Mouse (Mus musculus): ENCODE data around the gene Parp3. TPM values are rescaled to one million over a fixed set of nuclear protein-coding genes. Genes with fewer than 3 reads are reported as not detected.
A peak's percentile ranks its signal among the peaks of the same experiment; 100 is the strongest.

Gene Parp3
- polyA plus RNA-seq, 1 experiment from 2014 or later, result 0.98 TPM

- Histone ChIP-seq H3K9ac (ENCODE audit: low read length) (no peak overlapping the region; the same call in 1 of the 2 replicates), H3K27ac (ENCODE audit: low read depth, low read length) (no peak overlapping the region; the same call in 1 of the 2 replicates), H3K4me3 (ENCODE audit: low read depth, low read length) (no peak overlapping the region), H3K4me2 (ENCODE audit: low read depth) (no peak overlapping the region), H3K27me3 (ENCODE audit: control insufficient read depth, insufficient read depth, low read length) (no peaks in the 10 kb centered on the region), H3K9me3 (ENCODE audit: control insufficient read depth, low read length) (no peaks in the 10 kb centered on the region), H3K4me1 (ENCODE audit: control insufficient read depth, insufficient read depth, low read length) (peaks cover 50% of the 10 kb centered on the region), H3K36me3 (ENCODE audit: control insufficient read depth, insufficient read depth, low read length) (no peaks in the 10 kb centered on the region)
- ATAC-seq (ENCODE audit: insufficient read depth, low FRiP score, low TSS enrichment) (no peak), DNase-seq (ENCODE audit: low spot score) (no peak)
- 50% methylated on average over 2 of the region's 2 CpGs for WGBS
Measured at GRCm38 (mm10) chr9:106451899-106452298, 24.9 kb downstream of the Parp3 start.

GRCm38 (mm10) chr9:106451298-106451697 lies 25.5 kb downstream of the Parp3 start:
- Histone ChIP-seq H3K9ac (ENCODE audit: low read length) (no peak overlapping the region), H3K27me3 (ENCODE audit: control insufficient read depth, insufficient read depth, low read length) (no peaks in the 10 kb centered on the region), H3K27ac (ENCODE audit: low read depth, low read length) (no peak overlapping the region), H3K36me3 (ENCODE audit: control insufficient read depth, insufficient read depth, low read length) (no peaks in the 10 kb centered on the region; the same call in 1 of the 2 replicates), H3K4me1 (ENCODE audit: control insufficient read depth, insufficient read depth, low read length) (peaks cover 44% of the 10 kb centered on the region), H3K4me2 (ENCODE audit: low read depth) (no peak overlapping the region), H3K9me3 (ENCODE audit: control insufficient read depth, low read length) (no peaks in the 10 kb centered on the region), H3K4me3 (ENCODE audit: low read depth, low read length) (no peak overlapping the region)
- 76% methylated on average over 11 of the region's 11 CpGs for WGBS
- no peak for ATAC-seq (ENCODE audit: insufficient read depth, low FRiP score, low TSS enrichment)
- no peak for DNase-seq (ENCODE audit: low spot score)

GRCm38 (mm10) chr9:106450661-106451060 lies 26.1 kb downstream of the Parp3 start:
- Histone ChIP-seq H3K4me1 (ENCODE audit: control insufficient read depth, insufficient read depth, low read length) (peaks cover 38% of the 10 kb centered on the region), H3K9ac (ENCODE audit: low read length) (no peak overlapping the region), H3K27me3 (ENCODE audit: control insufficient read depth, insufficient read depth, low read length) (no peaks in the 10 kb centered on the region), H3K9me3 (ENCODE audit: control insufficient read depth, low read length) (no peaks in the 10 kb centered on the region), H3K36me3 (ENCODE audit: control insufficient read depth, insufficient read depth, low read length) (no peaks in the 10 kb centered on the region; the same call in 1 of the 2 replicates), H3K4me2 (ENCODE audit: low read depth) (no peak overlapping the region), H3K4me3 (ENCODE audit: low read depth, low read length) (no peak overlapping the region), H3K27ac (ENCODE audit: low read depth, low read length) (no peak overlapping the region)
- DNase-seq (ENCODE audit: low spot score), result peak; percentile 49
- 16% methylated on average over 9 of the region's 9 CpGs for WGBS
- no peak for ATAC-seq (ENCODE audit: insufficient read depth, low FRiP score, low TSS enrichment)

GRCm38 (mm10) chr9:106449947-106450346 lies 26.8 kb downstream of the Parp3 start:
- H3K36me3 ChIP-seq (ENCODE audit: control insufficient read depth, insufficient read depth, low read length), result no peaks in the 10 kb centered on the region; the same call in 1 of the 2 replicates
- no peaks in the 10 kb centered on the region for H3K27me3 ChIP-seq (ENCODE audit: control insufficient read depth, insufficient read depth, low read length)
- H3K27ac ChIP-seq (ENCODE audit: low read depth, low read length), result no peak overlapping the region
- 94% methylated on average over 8 of the region's 8 CpGs for WGBS
- H3K4me3 ChIP-seq (ENCODE audit: low read depth, low read length), result no peak overlapping the region
- peaks cover 41% of the 10 kb centered on the region for H3K4me1 ChIP-seq (ENCODE audit: control insufficient read depth, insufficient read depth, low read length)
- H3K9ac ChIP-seq (ENCODE audit: low read length), result no peak overlapping the region
- H3K4me2 ChIP-seq (ENCODE audit: low read depth), result no peak overlapping the region
- H3K9me3 ChIP-seq (ENCODE audit: control insufficient read depth, low read length), result no peaks in the 10 kb centered on the region
- no peak for ATAC-seq (ENCODE audit: insufficient read depth, low FRiP score, low TSS enrichment)
- DNase-seq (ENCODE audit: low spot score), result no peak

- Histone ChIP-seq H3K4me3 (ENCODE audit: low read depth, low read length) (peak overlapping the region; percentile 36), H3K9ac (ENCODE audit: low read length) (peak overlapping the region; percentile 60), H3K27me3 (ENCODE audit: control insufficient read depth, insufficient read depth, low read length) (no peaks in the 10 kb centered on the region), H3K27ac (ENCODE audit: low read depth, low read length) (no peak overlapping the region), H3K4me1 (ENCODE audit: control insufficient read depth, insufficient read depth, low read length) (peaks cover 41% of the 10 kb centered on the region), H3K36me3 (ENCODE audit: control insufficient read depth, insufficient read depth, low read length) (no peaks in the 10 kb centered on the region; the same call in 1 of the 2 replicates), H3K4me2 (ENCODE audit: low read depth) (peak overlapping the region; percentile 69), H3K9me3 (ENCODE audit: control insufficient read depth, low read length) (no peaks in the 10 kb centered on the region)
- 2% methylated on average over 23 of the region's 23 CpGs for WGBS
- peak; percentile 76 for DNase-seq (ENCODE audit: low spot score)
- ATAC-seq (ENCODE audit: insufficient read depth, low FRiP score, low TSS enrichment), result no peak
Measured at GRCm38 (mm10) chr9:106448498-106449031, 28.2 kb downstream of the Parp3 start.

- peaks cover 38% of the 10 kb centered on the region for H3K4me1 ChIP-seq (ENCODE audit: control insufficient read depth, insufficient read depth, low read length)
- DNase-seq (ENCODE audit: low spot score) (no peak), ATAC-seq (ENCODE audit: insufficient read depth, low FRiP score, low TSS enrichment) (peak; percentile 13; the same call in 1 of the 2 replicates)
- no peaks in the 10 kb centered on the region for H3K9me3 ChIP-seq (ENCODE audit: control insufficient read depth, low read length)
- no peak overlapping the region; the same call in 1 of the 2 replicates for H3K9ac ChIP-seq (ENCODE audit: low read length)
- peak overlapping the region; percentile 39; the same call in 1 of the 2 replicates for H3K4me3 ChIP-seq (ENCODE audit: low read depth, low read length)
- H3K27me3 ChIP-seq (ENCODE audit: control insufficient read depth, insufficient read depth, low read length), result no peaks in the 10 kb centered on the region
- H3K27ac ChIP-seq (ENCODE audit: low read depth, low read length), result no peak overlapping the region
- no peaks in the 10 kb centered on the region; the same call in 1 of the 2 replicates for H3K36me3 ChIP-seq (ENCODE audit: control insufficient read depth, insufficient read depth, low read length)
- peak overlapping the region; percentile 79 for H3K4me2 ChIP-seq (ENCODE audit: low read depth)
- WGBS, result 40% methylated on average over 9 of the region's 9 CpGs
Measured at GRCm38 (mm10) chr9:106447951-106448350, 28.8 kb downstream of the Parp3 start.

- H3K4me2 ChIP-seq (ENCODE audit: low read depth), result peak within 1 kb of the TSS; percentile 79
- WGBS, result 0% methylated on average over 24 of the region's 24 CpGs
- no peaks in the 10 kb centered on the region for H3K9me3 ChIP-seq (ENCODE audit: control insufficient read depth, low read length)
- no peaks in the 10 kb centered on the region; the same call in 1 of the 2 replicates for H3K36me3 ChIP-seq (ENCODE audit: control insufficient read depth, insufficient read depth, low read length)
- H3K27me3 ChIP-seq (ENCODE audit: control insufficient read depth, insufficient read depth, low read length), result no peaks in the 10 kb centered on the region
- peak within 1 kb of the TSS; percentile 65 for H3K9ac ChIP-seq (ENCODE audit: low read length)
- no peak within 1 kb of the TSS for H3K27ac ChIP-seq (ENCODE audit: low read depth, low read length)
- DNase-seq (ENCODE audit: low spot score) (peak; percentile 92), ATAC-seq (ENCODE audit: insufficient read depth, low FRiP score, low TSS enrichment) (peak; percentile 80)
- peak within 1 kb of the TSS; percentile 39 for H3K4me3 ChIP-seq (ENCODE audit: low read depth, low read length)
- H3K4me1 ChIP-seq (ENCODE audit: control insufficient read depth, insufficient read depth, low read length), result peaks cover 32% of the 10 kb centered on the region
Measured at GRCm38 (mm10) chr9:106447348-106447747, 29.4 kb downstream of the Parp3 start, which contains the start of the genes Abhd14b and Abhd14a. Abhd14b (plus strand) TSS chr9:106447459. Abhd14a (minus strand) TSS chr9:106447678.

- H3K4me1 ChIP-seq (ENCODE audit: control insufficient read depth, insufficient read depth, low read length), result peaks cover 16% of the 10 kb centered on the region
- ATAC-seq (ENCODE audit: insufficient read depth, low FRiP score, low TSS enrichment), result no peak
- no peaks in the 10 kb centered on the region; the same call in 1 of the 2 replicates for H3K36me3 ChIP-seq (ENCODE audit: control insufficient read depth, insufficient read depth, low read length)
- no peak overlapping the region for H3K4me2 ChIP-seq (ENCODE audit: low read depth)
- H3K9me3 ChIP-seq (ENCODE audit: control insufficient read depth, low read length), result no peaks in the 10 kb centered on the region
- H3K9ac ChIP-seq (ENCODE audit: low read length), result no peak overlapping the region
- 81% methylated on average over 4 of the region's 4 CpGs for WGBS
- H3K4me3 ChIP-seq (ENCODE audit: low read depth, low read length), result no peak overlapping the region
- no peaks in the 10 kb centered on the region for H3K27me3 ChIP-seq (ENCODE audit: control insufficient read depth, insufficient read depth, low read length)
- H3K27ac ChIP-seq (ENCODE audit: low read depth, low read length), result no peak overlapping the region
- DNase-seq (ENCODE audit: low spot score), result no peak
Measured at GRCm38 (mm10) chr9:106444836-106445235, 31.9 kb downstream of the Parp3 start.

- no peaks in the 10 kb centered on the region; the same call in 1 of the 2 replicates for H3K36me3 ChIP-seq (ENCODE audit: control insufficient read depth, insufficient read depth, low read length)
- no peak for ATAC-seq (ENCODE audit: insufficient read depth, low FRiP score, low TSS enrichment)
- no peak overlapping the region for H3K9ac ChIP-seq (ENCODE audit: low read length)
- WGBS, result 83% methylated on average over 5 of the region's 5 CpGs
- DNase-seq (ENCODE audit: low spot score), result no peak
- peaks cover 7% of the 10 kb centered on the region for H3K4me1 ChIP-seq (ENCODE audit: control insufficient read depth, insufficient read depth, low read length)
- no peaks in the 10 kb centered on the region for H3K9me3 ChIP-seq (ENCODE audit: control insufficient read depth, low read length)
- no peak overlapping the region for H3K4me3 ChIP-seq (ENCODE audit: low read depth, low read length)
- H3K4me2 ChIP-seq (ENCODE audit: low read depth), result no peak overlapping the region
- no peak overlapping the region for H3K27ac ChIP-seq (ENCODE audit: low read depth, low read length)
- no peaks in the 10 kb centered on the region for H3K27me3 ChIP-seq (ENCODE audit: control insufficient read depth, insufficient read depth, low read length)
Measured at GRCm38 (mm10) chr9:106442680-106443079, 34.1 kb downstream of the Parp3 start.
